Mouse (Mus musculus): ENCODE results near the gene Hace1. TPM values are rescaled to one million over a fixed set of nuclear protein-coding genes. Genes with fewer than 3 reads are reported as not detected.

Hace1 gene
- polyA plus RNA-seq, 1 experiment: 3.0 TPM

DNA sequence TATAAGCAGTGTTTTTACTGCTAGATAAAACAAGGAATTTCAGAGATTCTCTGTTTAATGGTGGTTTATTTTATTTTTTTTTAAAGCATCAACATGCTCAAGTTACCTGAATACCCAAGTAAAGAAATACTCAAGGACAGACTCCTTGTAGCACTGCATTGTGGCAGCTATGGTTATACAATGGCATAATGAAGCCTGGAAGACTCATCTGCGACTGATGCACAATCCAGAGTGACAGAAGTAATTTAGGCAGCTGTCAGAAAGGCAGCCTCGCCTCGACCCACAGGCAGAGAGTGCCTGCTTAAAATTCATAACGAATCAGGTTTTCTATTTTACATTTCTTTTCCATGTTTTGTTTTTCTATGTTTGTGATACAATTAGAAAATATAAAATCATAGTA lies 133.7 kb downstream of the Hace1 start:
- H3K4me2 ChIP-seq (ENCODE audit: low read depth): no peak overlapping the region
- H3ac ChIP-seq (ENCODE audit: control insufficient read depth, insufficient read length): no peak overlapping the region
- H3K36me3 ChIP-seq (ENCODE audit: control insufficient read depth, insufficient read depth): no peaks in the 10 kb centered on the region
- H3K4me3 ChIP-seq: no peak overlapping the region
- H3K79me2 ChIP-seq (ENCODE audit: control insufficient read depth, insufficient read depth): no peaks in the 10 kb centered on the region
- TF ChIP-seq MYOG (IDR thresholded peaks at IDR 0.05; ENCODE audit: control insufficient read depth in 1 of 3, insufficient read depth in 1 of 3, insufficient read length in 2 of 3, low read depth in 2 of 3) (no peak), TCF12 (IDR thresholded peaks at IDR 0.05; ENCODE audit: insufficient read depth, poor library complexity, severe bottlenecking) (no peak), POLR2A (IDR thresholded peaks at IDR 0.05; ENCODE audit: insufficient read length, low read depth) (no peak), MYOD1 (IDR thresholded peaks at IDR 0.05; ENCODE audit: control insufficient read depth in 1 of 3, insufficient read length in 2 of 3, low read depth in 2 of 3) (no peak), USF1 (IDR thresholded peaks at IDR 0.05; ENCODE audit: low read depth) (no peak), REST (IDR thresholded peaks at IDR 0.05; ENCODE audit: insufficient read depth, insufficient read length) (no peak), POLR2AphosphoS2 (IDR thresholded peaks at IDR 0.05; ENCODE audit: insufficient read length, low read depth) (no peak), MAX (IDR thresholded peaks at IDR 0.05; ENCODE audit: low read depth) (no peak), CEBPB (IDR thresholded peaks at IDR 0.05; ENCODE audit: insufficient read depth, poor library complexity, severe bottlenecking) (no peak), SRF (IDR thresholded peaks at IDR 0.05; ENCODE audit: control insufficient read depth, insufficient read length, low read depth) (no peak), TCF3 (IDR thresholded peaks at IDR 0.05; ENCODE audit: insufficient read length, low read depth) (no peak)
- H3K27me3 ChIP-seq (ENCODE audit: control insufficient read depth, insufficient read depth, insufficient read length): no peaks in the 10 kb centered on the region

Other genes starting within 250 kb of the Hace1 start
- gene Bves, start 242.1 kb upstream of the Hace1 start, polyA plus RNA-seq (2012; fragmentation: generic; extraction: Trizol): 35.3 TPM
- gene Lin28b, start 91.4 kb upstream of the Hace1 start, polyA plus RNA-seq (2012; fragmentation: generic; extraction: Trizol): 0.01 TPM

Data from myocyte (in vitro differentiated cells).